Mouse (Mus musculus) adrenal gland, postnatal 14 days (tissue): ENCODE results near the gene Gm7682. TPM values are rescaled to one million over a fixed set of nuclear protein-coding genes. Genes with fewer than 3 reads are reported as not detected.
"Not testable (repeated sequence)": the region's sequence is repeated elsewhere in the genome, so short reads cannot be mapped to it uniquely, and the experiment has no call there.

Experiments
- DNase-seq: peaks from one replicate; pipeline ENCODE4 v3.0.0; 2021; ENCODE audit warnings: mixed read lengths
- long read RNA-seq, 2 experiments: library from polyadenylated mRNA; stranded (forward); transcript quantifications; one replicate each; pipeline ENCODE4 v2.0.0; 2021
- total RNA-seq: library from RNA; stranded (reverse); gene quantifications from 2 replicates; pipeline ENCODE4 v1.2.3, GENCODE M21; 2021

Gm7682 gene
- not detected in 2 replicates for total RNA-seq
- long read RNA-seq, experiment 1 = 0 reads
- long read RNA-seq, experiment 2 = 0 reads

- DNase-seq = not testable (repeated sequence)
Measured at GRCm38 (mm10) chr5:94445484-94445883, at the start of gene Gm7682. Gene Gm7682 (plus strand): TSS chr5:94445784.

Other genes starting within 250 kb of the Gm7682 start
- gene Gm3106, start 227.8 kb upstream of the Gm7682 start, total RNA-seq = not detected in 2 replicates
- gene A430089I19Rik, start 139.0 kb upstream of the Gm7682 start, total RNA-seq = not detected in 2 replicates
- gene Gm6502, start 131.3 kb upstream of the Gm7682 start, total RNA-seq = not detected in 2 replicates
- not detected in 2 replicates for gene AA792892, start 106.0 kb upstream of the Gm7682 start, total RNA-seq
- not detected in 2 replicates for gene Gm3139, start 80.5 kb downstream of the Gm7682 start, total RNA-seq
- gene Gm3147, start 170.6 kb downstream of the Gm7682 start, total RNA-seq = not detected in 2 replicates
- gene Gm6509, start 178.2 kb downstream of the Gm7682 start, total RNA-seq = not detected in 2 replicates
- gene Gm6205, start 202.6 kb downstream of the Gm7682 start, total RNA-seq = not detected in 2 replicates